Mouse (Mus musculus): ENCODE measurements around the gene Epb41. TPM values are rescaled to one million over a fixed set of nuclear protein-coding genes. Genes with fewer than 3 reads are reported as not detected.

The Epb41 gene
- total RNA-seq, 4 experiments from 2014 or later: 114 to 129 (median 121) TPM

- DNase-seq (ENCODE audit: low spot score in 2 of 2): no peak
Observed at GRCm38 (mm10) chr4:131898503-131899179, 176.5 kb downstream of the Epb41 start.

GRCm38 (mm10) chr4:131897787-131898186 lies 177.3 kb downstream of the Epb41 start:
- DNase-seq (ENCODE audit: low spot score in 2 of 2): no peak

GRCm38 (mm10) chr4:131897109-131897508 lies 178.0 kb downstream of the Epb41 start:
- no peak for DNase-seq (ENCODE audit: low spot score in 2 of 2)

- DNase-seq (ENCODE audit: low spot score in 2 of 2): no peak
Observed at GRCm38 (mm10) chr4:131890692-131891091, 184.4 kb downstream of the Epb41 start.

- no peak for DNase-seq (ENCODE audit: low spot score in 2 of 2)
Observed at GRCm38 (mm10) chr4:131888564-131888963, 186.6 kb downstream of the Epb41 start.

GRCm38 (mm10) chr4:131885376-131885775 lies 189.7 kb downstream of the Epb41 start:
- no peak for DNase-seq (ENCODE audit: low spot score in 2 of 2)

GRCm38 (mm10) chr4:131883571-131883970 lies 191.6 kb downstream of the Epb41 start:
- peak in 1 of 2 experiments; percentile 33 for DNase-seq (ENCODE audit: low spot score in 2 of 2)

GRCm38 (mm10) chr4:131881306-131881705 lies 193.8 kb downstream of the Epb41 start:
- no peak for DNase-seq (ENCODE audit: low spot score in 2 of 2)

- no peak for DNase-seq (ENCODE audit: low spot score in 2 of 2)
Observed at GRCm38 (mm10) chr4:131879692-131880091, 195.4 kb downstream of the Epb41 start.

- DNase-seq (ENCODE audit: low spot score in 2 of 2): no peak
Observed at GRCm38 (mm10) chr4:131876836-131877235, 198.3 kb downstream of the Epb41 start.

- no peak for DNase-seq (ENCODE audit: low spot score in 2 of 2)
Observed at GRCm38 (mm10) chr4:131875242-131875641, 199.9 kb downstream of the Epb41 start.

- no peak for DNase-seq (ENCODE audit: low spot score in 2 of 2)
Observed at GRCm38 (mm10) chr4:131874567-131874966, 200.6 kb downstream of the Epb41 start.

GRCm38 (mm10) chr4:131874169-131874536 lies 201.0 kb downstream of the Epb41 start:
- no peak for DNase-seq (ENCODE audit: low spot score in 2 of 2)

Small RNA genes lying within 50 kb of the gene (microRNA-seq; reads per million reads assigned to microRNA genes)
- not detected for gene Gm27445

Other genes with a start within 250 kb of the Epb41 start
- 1 to 10 TPM in 2 of 4 experiments, under 1 TPM in 2; 0.39 to 1.3 (median 0.98) TPM for gene Ptpru, start 237.0 kb downstream of the Epb41 start, total RNA-seq (2022)
- gene Mecr, start 231.9 kb downstream of the Epb41 start, total RNA-seq (2022): 10 to 100 TPM; 22.8 to 27.8 (median 25.1) TPM
- gene Srsf4, start 201.7 kb downstream of the Epb41 start, total RNA-seq (2022): 10 to 100 TPM; 23.6 to 31.8 (median 26.0) TPM
- 1 to 10 TPM; 1.7 to 2.6 (median 1.9) TPM for gene Tmem200b, start 153.6 kb downstream of the Epb41 start, total RNA-seq (2022)
- under 1 TPM in 3 of 4 experiments, not detected in 1; 0.10 to 0.22 (median 0.11) TPM for gene Gm10300, start 624 bp downstream of the Epb41 start, total RNA-seq (2022)
- under 1 TPM in 1 of 4 experiments, not detected in 3; 0.07 TPM for gene Oprd1, start 69.2 kb upstream of the Epb41 start, total RNA-seq (2022)
- gene Ythdf2, start 137.0 kb upstream of the Epb41 start, total RNA-seq (2022): 10 to 100 TPM; 25.1 to 30.9 (median 28.0) TPM
- gene Gmeb1, start 186.3 kb upstream of the Epb41 start, total RNA-seq (2022): 10 to 100 TPM in 1 of 4 experiments, 1 to 10 TPM in 3; 7.4 to 11.0 (median 7.9) TPM
- gene Taf12, start 199.1 kb upstream of the Epb41 start, total RNA-seq (2022): 10 to 100 TPM; 35.4 to 47.2 (median 38.4) TPM
- gene Rab42, start 228.1 kb upstream of the Epb41 start, total RNA-seq (2022): 1 to 10 TPM in 1 of 4 experiments, under 1 TPM in 1, not detected in 2; 0.58 to 1.5 TPM